Mouse (Mus musculus) midbrain, embryonic 16.5 days (tissue): ENCODE measurements around the gene Slc37a4. TPM values are rescaled to one million over a fixed set of nuclear protein-coding genes. Genes with fewer than 3 reads are reported as not detected.
"Not testable (repeated sequence)": the region's sequence is repeated elsewhere in the genome, so short reads cannot be mapped to it uniquely, and the experiment has no call there.

Experiments used
- ATAC-seq: fragments of 200-750 bp; cut with Nextera tagmentation; 2 replicates; pipeline ENCODE4 v1.8.0; 2017; ENCODE audit warnings: moderate TSS enrichment
- H3K27ac ChIP-seq: fragments of 300-500 bp; sonication (generic); 2 replicates; pipeline ENCODE4 v1.5.1; 2014; ENCODE audit warnings: mild to moderate bottlenecking, low read length, mixed read lengths
- H3K27me3 ChIP-seq: fragments of 300-500 bp; sonication (generic); 2 replicates; pipeline ENCODE4 v1.6.1; 2014; ENCODE audit warnings: low read depth, low read length, mixed read lengths; ENCODE audit not compliant: control insufficient read depth, insufficient read depth
- H3K36me3 ChIP-seq: fragments of 300-500 bp; sonication (generic); 2 replicates; pipeline ENCODE4 v1.6.1; 2014; ENCODE audit warnings: mild to moderate bottlenecking, low read length, moderate library complexity, mixed read lengths; ENCODE audit not compliant: control insufficient read depth, insufficient read depth
- H3K4me1 ChIP-seq: fragments of 300-500 bp; sonication (generic); 2 replicates; pipeline ENCODE4 v1.6.1; 2014; ENCODE audit warnings: mild to moderate bottlenecking, low read length, mixed read lengths; ENCODE audit not compliant: control insufficient read depth, insufficient read depth
- H3K4me2 ChIP-seq: fragments of 300-500 bp; sonication (generic); 2 replicates; pipeline ENCODE4 v1.6.1; 2014; ENCODE audit warnings: mild to moderate bottlenecking, low read length, mixed read lengths
- H3K4me3 ChIP-seq: fragments of 300-500 bp; sonication (generic); 2 replicates; pipeline ENCODE4 v1.5.1; 2014; ENCODE audit warnings: low read depth, mild to moderate bottlenecking, low read length, moderate library complexity, mixed read lengths
- H3K9ac ChIP-seq: fragments of 300-500 bp; sonication (generic); 2 replicates; pipeline ENCODE4 v1.6.1; 2014; ENCODE audit warnings: low read depth, low read length, mixed read lengths
- H3K9me3 ChIP-seq: fragments of 300-500 bp; sonication (generic); replicated peaks from 2 replicates; pipeline ENCODE4 v1.6.1; 2014; ENCODE audit warnings: mild to moderate bottlenecking, low read length, mixed read lengths; ENCODE audit not compliant: control insufficient read depth, poor library complexity, severe bottlenecking
- WGBS: fragments of 180-500 bp; shearing (Covaris S2); extraction: QIAGEN DNeasy Blood & Tissue Kit; methylation state at CpG from one replicate; pipeline ENCODE4 v1.1.7; 2014; 5-methylcytosine and 5-hydroxymethylcytosine counted together
- polyA plus RNA-seq: library from polyadenylated mRNA; unstranded; fragments of >200 nt; fragmentation: Nextera tagmentation; extraction: Ambion mirVana; gene quantifications from 2 replicates; pipeline ENCODE4 v1.2.1, GENCODE M21; 2015

Slc37a4 gene
- polyA plus RNA-seq, 1 experiment from 2014 or later: 43.1 TPM

DNA sequence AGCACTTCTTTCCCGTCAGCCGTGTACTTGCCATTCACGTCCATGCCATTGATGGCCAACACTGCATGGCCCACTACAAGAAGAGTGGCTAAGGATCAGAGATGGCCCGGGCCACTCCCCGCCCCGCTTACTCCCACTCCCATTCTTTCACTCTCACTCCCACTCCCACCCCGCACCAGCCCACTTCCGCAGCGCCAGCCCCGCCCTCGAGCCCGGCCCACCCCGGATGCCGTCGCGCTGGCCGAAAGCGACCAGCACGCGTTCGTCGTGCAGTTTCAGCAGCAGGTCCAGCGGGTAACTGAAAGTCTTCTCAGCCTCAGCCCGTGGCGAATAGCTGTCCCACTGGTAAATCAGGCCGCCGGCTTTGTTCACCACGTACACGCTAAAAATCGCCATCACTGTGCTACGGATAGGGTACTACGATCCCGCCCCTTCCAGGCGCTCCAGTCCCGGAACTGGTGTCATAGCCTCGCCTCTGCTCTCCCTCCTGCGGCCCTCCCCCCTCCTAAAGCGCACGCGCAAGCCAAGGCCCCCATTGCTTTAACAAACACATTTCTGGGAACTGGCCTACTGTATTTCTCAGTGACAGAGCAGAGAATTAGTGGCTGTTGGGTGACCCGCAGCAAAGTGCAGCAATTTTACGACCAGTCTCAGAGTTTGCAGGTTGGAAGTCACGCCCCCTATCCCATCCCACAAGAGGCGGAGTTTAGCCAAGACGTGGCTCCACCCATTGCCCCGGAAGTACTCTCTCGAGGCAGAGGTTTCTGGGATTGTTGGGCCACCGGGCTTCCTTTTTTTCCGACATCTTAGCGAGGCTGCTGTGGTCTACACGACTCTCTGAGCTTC lies 10.5 kb downstream of the Slc37a4 start, which contains the start of the genes Rps25 and Trappc4:
Rps25 (plus strand) TSS at position 234 of the 846 bp plus-strand sequence.
Trappc4 (minus strand) TSS at position 695 of the 846 bp plus-strand sequence.
- H3K27ac ChIP-seq: peak within 1 kb of the TSS; percentile 98
- H3K27me3 ChIP-seq: no peaks in the 10 kb centered on the region
- peak within 1 kb of the TSS; percentile 79 for H3K4me3 ChIP-seq
- peaks cover 19% of the 10 kb centered on the region for H3K4me1 ChIP-seq
- H3K36me3 ChIP-seq: peaks cover 37% of the 10 kb centered on the region
- peak within 1 kb of the TSS; percentile 84 for H3K9ac ChIP-seq
- peak within 1 kb of the TSS; percentile 71 for H3K4me2 ChIP-seq
- H3K9me3 ChIP-seq: no peaks in the 10 kb centered on the region
- WGBS: under 1% methylated on average over 51 of the region's 51 CpGs
- peak; percentile 97 for ATAC-seq

GRCm38 (mm10) chr9:44407752-44408097 lies 11.1 kb downstream of the Slc37a4 start:
- peak overlapping the region; percentile 79 for H3K4me3 ChIP-seq
- H3K36me3 ChIP-seq: peaks cover 34% of the 10 kb centered on the region
- peak overlapping the region; percentile 84 for H3K9ac ChIP-seq
- ATAC-seq: no peak; the same call in 1 of the 2 replicates
- H3K4me2 ChIP-seq: peak overlapping the region; percentile 71
- H3K27ac ChIP-seq: peak overlapping the region; percentile 98
- H3K9me3 ChIP-seq: no peaks in the 10 kb centered on the region
- 0% methylated on average over 24 of the region's 24 CpGs for WGBS
- peaks cover 19% of the 10 kb centered on the region for H3K4me1 ChIP-seq
- H3K27me3 ChIP-seq: no peaks in the 10 kb centered on the region

DNA sequence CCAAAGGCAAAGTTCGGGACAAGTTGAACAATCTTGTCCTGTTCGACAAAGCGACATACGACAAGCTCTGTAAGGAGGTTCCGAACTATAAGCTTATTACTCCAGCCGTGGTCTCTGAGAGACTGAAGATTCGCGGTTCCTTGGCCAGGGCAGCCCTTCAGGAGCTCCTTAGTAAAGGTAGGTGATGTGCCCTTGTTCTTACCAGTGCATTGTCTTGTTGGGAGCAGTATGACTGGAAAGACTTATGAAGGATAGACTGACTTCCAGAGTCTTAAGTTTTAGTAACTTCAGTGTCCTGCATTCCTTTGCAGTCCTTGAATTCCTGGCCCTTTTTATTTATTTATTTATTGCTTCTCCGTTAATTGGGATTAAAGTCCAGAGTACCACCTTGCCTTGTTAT lies 12.0 kb downstream of the Slc37a4 start:
- Histone ChIP-seq H3K36me3 (peaks cover 31% of the 10 kb centered on the region), H3K4me1 (peaks cover 19% of the 10 kb centered on the region), H3K4me2 (peak overlapping the region; percentile 71), H3K4me3 (peak overlapping the region; percentile 79), H3K9ac (peak overlapping the region; percentile 84; the same call in 1 of the 2 replicates)
- not testable (repeated sequence) for H3K9me3 ChIP-seq, H3K27ac ChIP-seq, ATAC-seq, H3K27me3 ChIP-seq
- 83% methylated on average over 9 of the region's 9 CpGs for WGBS

GRCm38 (mm10) chr9:44410647-44411336 lies 14.1 kb downstream of the Slc37a4 start:
- no peaks in the 10 kb centered on the region for H3K9me3 ChIP-seq
- ATAC-seq: no peak
- H3K4me1 ChIP-seq: peaks cover 15% of the 10 kb centered on the region
- H3K36me3 ChIP-seq: peaks cover 13% of the 10 kb centered on the region; the same call in 1 of the 2 replicates
- WGBS: 89% methylated on average over 2 of the region's 2 CpGs
- H3K9ac ChIP-seq: no peak overlapping the region
- H3K4me3 ChIP-seq: no peak overlapping the region
- H3K27ac ChIP-seq: no peak overlapping the region
- no peaks in the 10 kb centered on the region for H3K27me3 ChIP-seq
- H3K4me2 ChIP-seq: no peak overlapping the region

DNA sequence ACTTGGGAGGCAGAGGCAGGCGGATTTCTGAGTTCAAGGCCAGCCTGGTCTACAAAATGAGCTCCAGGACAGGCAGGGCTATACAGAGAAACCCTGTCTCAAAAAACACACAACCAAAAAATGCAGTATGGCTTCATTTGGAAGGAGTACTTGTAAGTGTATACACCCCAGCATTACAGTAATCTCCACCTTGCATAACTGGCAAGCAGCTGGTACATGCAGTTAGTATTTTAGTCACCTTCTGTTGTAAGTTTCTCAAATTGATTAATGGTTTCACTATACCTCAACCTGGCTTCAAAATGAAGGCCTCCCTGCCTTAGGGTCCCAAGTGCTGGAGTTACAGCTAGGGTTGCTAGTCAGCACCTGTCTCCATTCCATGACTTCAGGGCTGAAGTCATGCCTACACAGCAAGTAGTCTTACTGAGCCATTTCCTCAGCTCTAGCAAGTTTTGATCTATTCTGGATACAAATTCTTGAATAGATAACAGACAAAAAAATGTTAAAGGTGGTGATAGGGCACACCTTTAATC lies 15.0 kb downstream of the Slc37a4 start:
- no peak overlapping the region for H3K27ac ChIP-seq
- no peaks in the 10 kb centered on the region for H3K27me3 ChIP-seq
- no peak for ATAC-seq
- 81% methylated on average over 1 of the region's 1 CpGs for WGBS
- no peaks in the 10 kb centered on the region for H3K9me3 ChIP-seq
- H3K4me3 ChIP-seq: no peak overlapping the region
- H3K4me1 ChIP-seq: peaks cover 16% of the 10 kb centered on the region
- H3K4me2 ChIP-seq: no peak overlapping the region
- peaks cover 13% of the 10 kb centered on the region; the same call in 1 of the 2 replicates for H3K36me3 ChIP-seq
- no peak overlapping the region for H3K9ac ChIP-seq

DNA sequence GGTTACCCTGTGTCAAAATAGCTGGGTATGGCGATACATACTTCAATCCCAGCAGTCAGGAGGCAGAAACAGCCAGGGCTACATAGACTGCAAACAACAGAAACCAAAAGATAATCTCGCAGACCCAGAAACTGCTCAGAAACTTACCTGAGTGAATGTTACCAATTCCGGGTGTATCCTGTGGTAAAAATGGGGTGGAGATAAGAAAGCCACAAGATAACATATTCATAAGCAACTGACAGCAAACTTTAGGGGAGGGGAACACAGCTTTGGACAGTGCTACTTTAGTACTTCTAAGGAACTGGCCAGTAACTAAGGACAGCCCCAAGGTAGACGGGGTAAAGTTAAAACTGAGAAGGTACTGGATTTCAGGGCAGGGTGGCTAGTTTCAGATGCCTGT lies 15.7 kb downstream of the Slc37a4 start:
- H3K27me3 ChIP-seq: no peaks in the 10 kb centered on the region
- no peak overlapping the region for H3K9ac ChIP-seq
- peaks cover 13% of the 10 kb centered on the region; the same call in 1 of the 2 replicates for H3K36me3 ChIP-seq
- H3K9me3 ChIP-seq: no peaks in the 10 kb centered on the region
- H3K27ac ChIP-seq: no peak overlapping the region
- WGBS: 89% methylated on average over 4 of the region's 4 CpGs
- peaks cover 20% of the 10 kb centered on the region for H3K4me1 ChIP-seq
- no peak overlapping the region for H3K4me2 ChIP-seq
- ATAC-seq: no peak
- no peak overlapping the region for H3K4me3 ChIP-seq

DNA sequence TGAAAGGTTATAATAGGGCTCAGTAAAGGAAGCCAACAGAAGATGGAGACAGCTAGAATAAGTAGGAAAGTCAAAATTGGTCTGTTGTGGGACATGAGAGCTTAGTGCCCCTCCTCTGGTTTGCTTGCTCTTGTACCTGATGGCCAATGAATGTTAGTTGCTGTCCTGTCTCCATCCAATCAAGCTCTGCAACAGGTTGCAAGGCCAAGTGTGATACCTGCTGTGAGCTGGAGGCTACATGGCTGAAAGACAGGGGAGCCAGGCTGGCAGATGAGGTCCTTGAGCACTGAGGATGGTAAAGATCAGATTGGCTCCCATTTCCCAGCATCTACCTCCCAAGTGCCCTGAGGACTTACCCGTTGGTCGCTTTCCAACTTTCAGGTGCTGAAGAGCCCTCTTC lies 16.1 kb downstream of the Slc37a4 start:
- Histone ChIP-seq H3K27ac (no peak overlapping the region), H3K9ac (no peak overlapping the region), H3K4me2 (no peak overlapping the region), H3K36me3 (peaks cover 13% of the 10 kb centered on the region; the same call in 1 of the 2 replicates), H3K27me3 (no peaks in the 10 kb centered on the region), H3K4me3 (no peak overlapping the region), H3K9me3 (no peaks in the 10 kb centered on the region), H3K4me1 (peaks cover 22% of the 10 kb centered on the region)
- no peak for ATAC-seq
- WGBS: 85% methylated on average over 2 of the region's 2 CpGs

DNA sequence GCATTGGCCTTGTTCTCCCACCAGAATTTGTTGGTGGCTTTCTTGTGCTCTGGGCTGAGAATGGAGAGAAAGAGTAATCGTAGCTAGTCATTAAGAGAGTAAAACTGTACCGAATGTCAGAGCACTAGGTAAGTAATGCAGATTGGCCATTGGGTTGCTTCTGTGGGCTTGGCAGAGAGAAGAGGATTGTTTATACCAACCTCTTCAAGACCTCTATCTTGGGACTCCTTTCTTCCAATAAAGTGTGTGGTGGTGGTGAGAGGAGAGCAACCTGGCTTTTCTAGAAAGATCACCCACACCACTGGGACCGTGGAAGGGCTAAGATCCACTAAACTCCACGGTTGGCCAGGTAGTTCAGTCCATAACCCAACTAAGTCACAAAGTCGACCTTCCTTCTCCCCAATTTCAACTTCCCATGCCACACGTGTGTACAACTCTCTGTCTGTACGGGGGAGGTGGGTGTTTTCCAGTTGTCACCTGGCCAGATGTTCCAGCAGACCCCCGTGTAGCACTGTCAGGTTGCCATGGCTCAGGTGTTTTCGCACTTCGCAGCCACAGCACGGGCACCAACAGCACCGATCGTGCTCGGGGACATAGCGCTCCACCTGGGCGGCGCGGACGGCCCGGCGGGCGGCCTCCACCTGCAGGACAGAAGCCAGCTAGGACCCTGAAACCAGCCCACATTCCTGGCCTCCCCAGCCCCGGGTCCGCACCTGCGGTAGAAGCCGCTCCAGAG lies 20.7 kb downstream of the Slc37a4 start:
- peak overlapping the region; percentile 97 for H3K9ac ChIP-seq
- peak overlapping the region; percentile 89 for H3K4me2 ChIP-seq
- ATAC-seq: peak; percentile 76
- H3K9me3 ChIP-seq: no peaks in the 10 kb centered on the region
- 8% methylated on average over 26 of the region's 26 CpGs for WGBS
- peak overlapping the region; percentile 84 for H3K4me3 ChIP-seq
- no peaks in the 10 kb centered on the region for H3K27me3 ChIP-seq
- 0 out of 2 replicates have a peak, but pooled peaks cover 4% of the 10 kb centered on the region for H3K36me3 ChIP-seq
- H3K4me1 ChIP-seq: peaks cover 19% of the 10 kb centered on the region
- H3K27ac ChIP-seq: peak overlapping the region; percentile 71
